Mouse (Mus musculus) bone marrow macrophage, adult 2 months (primary cell): ENCODE results near the gene Tyrobp.

Source experiments
- CTCF ChIP-seq: IDR thresholded peaks from 2 replicates; pipeline ENCODE4 v1.5.1; 2012; ENCODE audit warnings: low read depth, mild to moderate bottlenecking, low read length, moderate library complexity
- POLR2A ChIP-seq: IDR thresholded peaks from 2 replicates; pipeline ENCODE4 v1.6.1; 2012; ENCODE audit warnings: mild to moderate bottlenecking, low read depth, low read length, borderline replicate concordance

DNA sequence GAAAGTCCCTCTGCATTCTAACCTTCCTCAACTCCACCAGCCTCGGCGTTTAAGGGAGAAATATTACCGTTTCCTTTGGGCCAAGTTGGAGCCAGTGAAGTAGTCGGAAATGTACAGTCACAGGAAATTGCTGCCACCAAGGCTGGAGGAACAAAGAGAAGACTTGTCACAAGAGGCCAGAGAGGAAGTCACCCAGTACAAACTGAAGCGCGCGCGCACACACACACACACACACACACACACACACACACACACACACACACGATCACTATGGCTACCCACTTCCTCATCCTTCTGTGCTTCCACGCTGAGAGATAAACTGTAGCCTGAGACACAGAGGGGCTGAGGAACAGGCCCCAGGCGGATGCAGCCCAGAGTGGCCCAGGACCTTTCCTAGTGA, 19.2 kb upstream of the Tyrobp start:
- TF ChIP-seq CTCF (no peak), POLR2A (no peak)
